Mouse (Mus musculus) cerebellum, postnatal 10 days (tissue): ENCODE data around the gene Btbd11.
"Not testable (repeated sequence)": the region's sequence is repeated elsewhere in the genome, so short reads cannot be mapped to it uniquely, and the experiment has no call there.

Experiments
- DNase-seq, 2 experiments: peaks; one replicate each; pipeline ENCODE4 v3.0.0; 2021; ENCODE audit warnings: mixed read lengths in 2 of 2

The Btbd11 gene

DNA sequence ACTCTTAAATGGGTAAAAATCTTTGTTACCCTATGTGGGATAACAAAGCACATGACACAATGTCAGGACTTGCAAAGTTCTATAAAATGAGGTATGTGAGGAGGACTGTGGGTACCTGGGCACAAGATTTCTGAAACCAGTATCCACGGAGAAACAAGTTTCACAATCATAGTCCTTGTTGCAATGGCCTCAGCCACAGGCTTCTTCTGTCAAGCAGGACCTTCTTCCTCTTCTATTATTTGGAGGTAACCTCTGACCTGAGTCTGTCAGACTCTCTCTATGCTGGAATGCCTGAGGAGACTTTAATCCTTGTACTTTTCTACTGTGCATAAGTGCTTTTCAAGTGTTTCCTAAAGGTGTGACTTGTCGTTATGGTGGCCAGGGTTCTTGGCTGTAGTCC, 307.8 kb downstream of the Btbd11 start:
- DNase-seq: not testable (repeated sequence)

DNA sequence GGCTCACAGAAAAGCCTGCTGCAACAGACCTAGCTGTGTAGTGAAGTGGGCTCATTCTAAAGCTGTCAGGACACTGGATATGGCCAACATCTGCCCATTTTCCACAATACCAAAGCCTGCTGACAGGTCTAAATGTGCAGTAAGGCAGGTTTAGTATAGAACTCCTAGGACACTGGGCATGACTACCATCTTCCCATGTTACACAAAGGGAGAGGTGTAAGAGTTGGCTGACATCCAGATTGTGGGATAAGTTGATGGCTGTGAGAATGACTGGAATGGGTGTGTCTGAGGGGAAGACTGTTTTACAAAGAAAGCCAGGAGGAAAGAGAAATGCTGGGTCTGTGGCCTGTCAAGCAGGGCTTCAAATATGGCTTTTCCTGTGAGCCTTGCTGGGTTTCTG, 313.1 kb downstream of the Btbd11 start:
- DNase-seq: no peak

DNA sequence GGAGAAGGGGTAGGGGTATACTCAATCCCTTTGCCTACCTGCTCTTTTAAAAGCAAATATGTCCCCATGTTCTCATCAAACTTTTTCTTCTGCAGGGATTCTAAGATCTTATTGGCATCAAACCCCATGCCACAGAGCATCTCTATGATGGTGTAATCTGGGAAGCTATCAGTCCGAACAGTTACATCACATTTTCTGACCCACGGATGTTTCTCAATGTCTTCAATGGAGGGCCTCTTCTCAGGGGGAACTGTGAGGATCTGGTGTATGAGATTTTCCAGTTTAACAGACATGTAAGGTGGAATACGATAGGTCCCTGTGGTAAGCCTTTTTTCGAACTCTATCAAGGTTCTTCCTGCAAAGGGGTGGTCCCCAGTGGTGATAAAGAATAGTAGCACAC, 323.2 kb downstream of the Btbd11 start:
- not testable (repeated sequence) for DNase-seq
